Comparison of ENCODE assay signal across 33 mouse cellular contexts in the genomic region with DNA sequence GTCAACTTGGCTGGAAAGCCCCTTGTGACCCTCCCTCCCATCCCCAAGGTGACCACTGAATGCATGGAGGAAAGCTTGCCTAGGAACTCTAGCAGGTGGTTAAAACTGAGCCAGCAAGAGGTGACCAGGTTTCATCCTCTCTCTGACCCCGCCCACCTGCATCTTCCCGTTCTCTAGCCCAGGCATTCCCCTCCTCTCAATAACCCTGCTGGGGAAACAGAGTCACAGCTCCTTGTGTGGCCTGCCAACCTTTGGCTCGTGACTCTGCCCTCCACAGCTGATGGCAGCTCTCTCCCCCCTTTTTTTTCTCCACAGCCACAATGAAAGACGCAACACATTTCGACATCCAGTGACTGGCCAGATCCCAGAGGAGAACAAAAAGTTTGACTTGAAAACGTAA. TPM values are rescaled to one million over a fixed set of nuclear protein-coding genes. Genes with fewer than 3 reads are reported as not detected.
"Had no signal": no experiment of that assay in that cellular context is flagged by ENCODE, and none has a peak within 500 bp of the region (broad histone marks: within the 10 kb centered on the region; RNA-seq: fewer than 3 reads in every experiment).

No protein-coding gene starts in this region.

- H3K36me3 ChIP-seq: limb, embryonic 13.5 days; limb, embryonic 15.5 days had no signal

- H3K27ac ChIP-seq: heart, embryonic 13.5 days; heart, embryonic 15.5 days; hindbrain, embryonic 13.5 days; hindbrain, embryonic 15.5 days; hindbrain, postnatal 0 days; kidney, embryonic 15.5 days; kidney, postnatal 0 days; limb, embryonic 13.5 days; limb, embryonic 15.5 days had no signal

- H3K4me2 ChIP-seq: heart, embryonic 13.5 days; heart, embryonic 15.5 days; hindbrain, embryonic 13.5 days; hindbrain, embryonic 15.5 days; kidney, embryonic 15.5 days; limb, embryonic 13.5 days; limb, embryonic 15.5 days had no signal

- H3K4me3 ChIP-seq: heart, embryonic 10.5 days; heart, embryonic 13.5 days; heart, embryonic 15.5 days; hindbrain, embryonic 13.5 days; hindbrain, embryonic 15.5 days; kidney, embryonic 15.5 days; limb, embryonic 13.5 days; limb, embryonic 15.5 days had no signal

- ATAC-seq: hindbrain, postnatal 0 days; intestine, embryonic 16.5 days had no signal

- DNase-seq: gastrocnemius, postnatal 14 days; gastrocnemius, postnatal 36 days; heart, postnatal 36 days; kidney, adult 11 months; kidney, adult 2 months; kidney, adult 9 months; kidney, postnatal 14 days; kidney, postnatal 36 days; layer of hippocampus, adult 9-11 months; layer of hippocampus, postnatal 36 days; left cerebral cortex, postnatal 4 days had no signal

- H3K9ac ChIP-seq: heart, embryonic 15.5 days; hindbrain, embryonic 13.5 days; hindbrain, embryonic 15.5 days; kidney, embryonic 15.5 days; limb, embryonic 13.5 days; limb, embryonic 15.5 days had no signal

- H3K27me3 ChIP-seq: heart, embryonic 13.5 days; heart, embryonic 15.5 days; hindbrain, embryonic 13.5 days; hindbrain, embryonic 15.5 days; kidney, embryonic 15.5 days had no signal

- H3K9me3 ChIP-seq: heart, embryonic 10.5 days; heart, embryonic 13.5 days; heart, embryonic 15.5 days; hindbrain, embryonic 13.5 days; hindbrain, embryonic 15.5 days; kidney, embryonic 15.5 days; limb, embryonic 15.5 days had no signal

RNA-seq across cellular contexts. Expression of gene Golt1a, which starts 50.9 kb away (rescaled TPM):
- total RNA-seq: gastrocnemius, adult 18-20 months; gastrocnemius, adult 8-10 months; gastrocnemius, postnatal 14 days; gastrocnemius, postnatal 36 days; heart, adult 18-20 months; heart, adult 8-10 months; heart, postnatal 36 days; hematopoietic stem cell, adult 5-6 weeks; hindbrain, postnatal 0 days; layer of hippocampus, adult 18-20 months; layer of hippocampus, adult 8-10 months; layer of hippocampus, postnatal 14 days; layer of hippocampus, postnatal 36 days had no signal
- polyA plus RNA-seq: heart, embryonic 15.5 days; heart, postnatal 0 days; hindbrain, embryonic 11.5 days; hindbrain, embryonic 13.5 days; hindbrain, embryonic 15.5 days; limb, embryonic 11.5 days; limb, embryonic 13.5 days; limb, embryonic 15.5 days had no signal
